Mouse (Mus musculus): ENCODE data around the gene Eppin. TPM values are rescaled to one million over a fixed set of nuclear protein-coding genes. Genes with fewer than 3 reads are reported as not detected.

Gene Eppin
- total and polyA plus RNA-seq, 3 experiments: not detected

- Histone ChIP-seq H3K9me3 (replicated peaks; ENCODE audit: insufficient read depth, low read length) (no peaks in the 10 kb centered on the region), H3K79me2 (ENCODE audit: control insufficient read depth, insufficient read depth, low read length, poor library complexity) (no peaks in the 10 kb centered on the region), H3K36me3 (ENCODE audit: control insufficient read depth in 1 of 2, insufficient read depth in 2 of 2, low read length in 2 of 2) (no peaks in the 10 kb centered on the region), H3K27me3 (ENCODE audit: control insufficient read depth in 1 of 2, insufficient read depth in 2 of 2, low read length in 2 of 2) (peaks cover 2 to 8% of the 10 kb centered on the region in 2 experiments; a peak in 3 of 4 replicates), H3K27ac (ENCODE audit: control insufficient read depth, low read depth, low read length) (no peak overlapping the region), H3K9ac (ENCODE audit: control insufficient read depth, low read depth, low read length, poor library complexity, severe bottlenecking) (no peak overlapping the region), H3K4me1 (ENCODE audit: control insufficient read depth in 1 of 2, insufficient read depth in 2 of 2, low read length in 2 of 2) (no peaks in the 10 kb centered on the region), H3K4me3 (ENCODE audit: control insufficient read depth in 1 of 2, insufficient read depth in 1 of 2, low read depth in 2 of 2, low read length in 2 of 2) (no peak overlapping the region)
- no peak for TF ChIP-seq MYC (IDR thresholded peaks at IDR 0.05; ENCODE audit: low read depth, low read length)
- DNase-seq (ENCODE audit: low read depth, low spot score): no peak
Measured at GRCm38 (mm10) chr2:164558426-164558825, 35.0 kb downstream of the Eppin start.

GRCm38 (mm10) chr2:164551502-164551901 is 41.9 kb downstream of the Eppin start:
- H3K36me3 ChIP-seq (ENCODE audit: control insufficient read depth in 1 of 2, insufficient read depth in 2 of 2, low read length in 2 of 2): no peaks in the 10 kb centered on the region
- DNase-seq (ENCODE audit: low read depth, low spot score): no peak
- H3K9ac ChIP-seq (ENCODE audit: control insufficient read depth, low read depth, low read length, poor library complexity, severe bottlenecking): no peak overlapping the region
- H3K79me2 ChIP-seq (ENCODE audit: control insufficient read depth, insufficient read depth, low read length, poor library complexity): no peaks in the 10 kb centered on the region
- peaks cover 5 to 13% of the 10 kb centered on the region in 2 experiments for H3K27me3 ChIP-seq (ENCODE audit: control insufficient read depth in 1 of 2, insufficient read depth in 2 of 2, low read length in 2 of 2)
- no peaks in the 10 kb centered on the region for H3K4me1 ChIP-seq (ENCODE audit: control insufficient read depth in 1 of 2, insufficient read depth in 2 of 2, low read length in 2 of 2)
- no peak overlapping the region for H3K27ac ChIP-seq (ENCODE audit: control insufficient read depth, low read depth, low read length)
- no peak overlapping the region for H3K4me3 ChIP-seq (ENCODE audit: control insufficient read depth in 1 of 2, insufficient read depth in 1 of 2, low read depth in 2 of 2, low read length in 2 of 2)
- no peaks in the 10 kb centered on the region for H3K9me3 ChIP-seq (replicated peaks; ENCODE audit: insufficient read depth, low read length)
- TF ChIP-seq NRF1 (IDR thresholded peaks at IDR 0.05; ENCODE audit: insufficient read depth, low read depth, low read length, poor library complexity, severe bottlenecking) (no peak), GABPA (IDR thresholded peaks at IDR 0.05; ENCODE audit: low read depth, low read length) (no peak), JUND (IDR thresholded peaks at IDR 0.05; ENCODE audit: low read depth, low read length) (no peak), CHD1 (IDR thresholded peaks at IDR 0.05; ENCODE audit: low read depth, low read length) (no peak), ZNF384 (IDR thresholded peaks at IDR 0.05; ENCODE audit: low read depth, low read length) (no peak), RCOR1 (IDR thresholded peaks at IDR 0.05; ENCODE audit: low read depth, low read length) (no peak), SIN3A (IDR thresholded peaks at IDR 0.05; ENCODE audit: low read length) (no peak), ZKSCAN1 (IDR thresholded peaks at IDR 0.05; ENCODE audit: low read depth, low read length) (no peak), POLR2AphosphoS5 (IDR thresholded peaks at IDR 0.05; ENCODE audit: borderline replicate concordance, low read depth, low read length) (no peak), USF2 (IDR thresholded peaks at IDR 0.05; ENCODE audit: borderline replicate concordance in 1 of 2, insufficient read depth in 1 of 2, low read depth in 1 of 2, low read length in 2 of 2) (no peak), CTCF (IDR thresholded peaks at IDR 0.05 in 2 of 3, conservative IDR thresholded peaks at IDR 0.05 in 1 of 3; ENCODE audit: control insufficient read depth in 1 of 3, insufficient read depth in 1 of 3, low read depth in 2 of 3, low read length in 3 of 3, poor library complexity in 1 of 3, severe bottlenecking in 1 of 3) (no peak), ZMIZ1 (IDR thresholded peaks at IDR 0.05; ENCODE audit: low read depth, low read length) (no peak), POLR2AphosphoS2 (IDR thresholded peaks at IDR 0.05; ENCODE audit: low read length) (no peak)

- Histone ChIP-seq H3K4me1 (ENCODE audit: control insufficient read depth in 1 of 2, insufficient read depth in 2 of 2, low read length in 2 of 2) (no peaks in the 10 kb centered on the region), H3K9me3 (replicated peaks; ENCODE audit: insufficient read depth, low read length) (no peaks in the 10 kb centered on the region), H3K9ac (ENCODE audit: control insufficient read depth, low read depth, low read length, poor library complexity, severe bottlenecking) (no peak overlapping the region), H3K4me3 (ENCODE audit: control insufficient read depth in 1 of 2, insufficient read depth in 1 of 2, low read depth in 2 of 2, low read length in 2 of 2) (no peak overlapping the region), H3K27ac (ENCODE audit: control insufficient read depth, low read depth, low read length) (no peak overlapping the region), H3K79me2 (ENCODE audit: control insufficient read depth, insufficient read depth, low read length, poor library complexity) (no peaks in the 10 kb centered on the region), H3K36me3 (ENCODE audit: control insufficient read depth in 1 of 2, insufficient read depth in 2 of 2, low read length in 2 of 2) (no peaks in the 10 kb centered on the region), H3K27me3 (ENCODE audit: control insufficient read depth in 1 of 2, insufficient read depth in 2 of 2, low read length in 2 of 2) (peaks cover 5 to 8% of the 10 kb centered on the region in 2 experiments)
- no peak for TF ChIP-seq EP300 (IDR thresholded peaks at IDR 0.05; ENCODE audit: low read depth in 1 of 2, low read length in 2 of 2)
- TF ChIP-seq USF1 (IDR thresholded peaks at IDR 0.05; ENCODE audit: low read depth, low read length): no peak
- no peak for TF ChIP-seq MAZ (IDR thresholded peaks at IDR 0.05; ENCODE audit: low read depth, low read length)
- no peak for TF ChIP-seq CTCF (IDR thresholded peaks at IDR 0.05 in 2 of 3, conservative IDR thresholded peaks at IDR 0.05 in 1 of 3; ENCODE audit: control insufficient read depth in 1 of 3, insufficient read depth in 1 of 3, low read depth in 2 of 3, low read length in 3 of 3, poor library complexity in 1 of 3, severe bottlenecking in 1 of 3)
- no peak for TF ChIP-seq CHD1 (IDR thresholded peaks at IDR 0.05; ENCODE audit: low read depth, low read length)
- no peak for TF ChIP-seq MAFK (IDR thresholded peaks at IDR 0.05; ENCODE audit: borderline replicate concordance, low read depth, low read length)
- TF ChIP-seq GABPA (IDR thresholded peaks at IDR 0.05; ENCODE audit: low read depth, low read length): no peak
- TF ChIP-seq POLR2AphosphoS2 (IDR thresholded peaks at IDR 0.05; ENCODE audit: low read length): no peak
- no peak for TF ChIP-seq TCF12 (IDR thresholded peaks at IDR 0.05; ENCODE audit: low read depth, low read length)
- TF ChIP-seq MYC (IDR thresholded peaks at IDR 0.05; ENCODE audit: low read depth, low read length): no peak
- DNase-seq (ENCODE audit: low read depth, low spot score): no peak
Measured at GRCm38 (mm10) chr2:164550895-164551269, 42.5 kb downstream of the Eppin start.
